Mouse (Mus musculus): ENCODE results near the gene Efcab14.

- TF ChIP-seq CTCF (IDR thresholded peaks at IDR 0.05; ENCODE audit: borderline replicate concordance, insufficient read depth, low read length) (no peak), POLR2A (IDR thresholded peaks at IDR 0.05; ENCODE audit: low read depth, low read length) (no peak)
Measured at GRCm38 (mm10) chr4:115799981-115800380, 62.4 kb downstream of the Efcab14 start.

All from embryonic fibroblast, embryonic 13.5 days (primary cell).